Mouse (Mus musculus) megakaryocyte-erythroid progenitor cell, adult 5 weeks (primary cell): Measurements from ENCODE around the gene Ggact. TPM values are rescaled to one million over a fixed set of nuclear protein-coding genes. Genes with fewer than 3 reads are reported as not detected.

ENCODE experiments used
- polyA plus RNA-seq: library from polyadenylated mRNA; stranded (reverse); fragments of >175 nt; gene quantifications from 2 replicates; pipeline ENCODE4 v1.2.3, GENCODE M21; 2012

Gene Ggact
- 3.9 and 6.2 TPM in 2 replicates for polyA plus RNA-seq

GRCm38 (mm10) chr14:122913657-122914056 lies at the start of gene Ggact:
Ggact (minus strand) TSS chr14:122913757.

Other genes with a start within 250 kb of the Ggact start
- 0.71 and 1.3 TPM in 2 replicates for gene Tmtc4, start 70.3 kb upstream of the Ggact start, polyA plus RNA-seq